Mouse (Mus musculus): ENCODE results near the gene Ceacam1.
"Not testable (repeated sequence)": the region's sequence is repeated elsewhere in the genome, so short reads cannot be mapped to it uniquely, and the experiment has no call there.

Gene Ceacam1

DNA sequence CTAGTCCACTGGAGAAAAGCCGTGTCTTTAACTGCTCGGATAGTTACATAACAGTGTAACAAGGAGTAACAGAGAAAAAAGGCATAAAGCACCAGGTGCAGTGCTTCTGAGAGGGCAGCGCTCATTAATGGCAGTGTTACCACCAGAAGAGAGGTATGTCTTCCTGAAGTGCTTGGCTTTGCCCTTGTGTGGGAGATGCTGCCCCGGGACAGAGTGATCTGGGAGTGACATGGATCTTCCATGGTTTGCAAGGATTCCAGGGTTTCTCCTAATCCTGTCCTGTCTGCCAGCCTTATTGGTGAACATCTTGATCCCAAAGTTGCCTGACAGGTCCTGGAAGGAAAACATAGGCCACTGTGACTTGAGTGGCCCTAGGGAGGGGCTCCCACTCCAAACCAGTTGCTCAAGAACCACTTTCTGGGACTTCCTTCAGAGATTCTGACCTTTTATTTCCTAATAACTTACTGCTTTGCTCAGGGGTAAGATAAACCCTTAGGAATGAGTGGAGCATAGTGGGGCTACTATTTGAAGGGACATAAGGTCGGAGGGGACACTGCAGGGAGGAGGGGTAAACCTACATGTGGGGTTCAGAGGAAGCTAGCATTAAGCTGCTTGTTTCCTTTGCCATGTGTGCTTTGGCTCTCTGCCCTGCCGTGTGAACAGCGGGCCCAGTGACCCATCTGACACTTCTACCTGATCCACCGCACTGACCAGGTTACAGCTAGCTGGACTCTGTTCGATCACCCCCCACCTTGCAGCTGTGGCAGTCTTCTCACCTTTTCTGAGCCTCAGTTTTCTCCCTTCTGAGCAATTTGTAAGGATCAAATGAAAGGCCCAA is 37.2 kb downstream of the Ceacam1 start:
- no peak for DNase-seq

DNA sequence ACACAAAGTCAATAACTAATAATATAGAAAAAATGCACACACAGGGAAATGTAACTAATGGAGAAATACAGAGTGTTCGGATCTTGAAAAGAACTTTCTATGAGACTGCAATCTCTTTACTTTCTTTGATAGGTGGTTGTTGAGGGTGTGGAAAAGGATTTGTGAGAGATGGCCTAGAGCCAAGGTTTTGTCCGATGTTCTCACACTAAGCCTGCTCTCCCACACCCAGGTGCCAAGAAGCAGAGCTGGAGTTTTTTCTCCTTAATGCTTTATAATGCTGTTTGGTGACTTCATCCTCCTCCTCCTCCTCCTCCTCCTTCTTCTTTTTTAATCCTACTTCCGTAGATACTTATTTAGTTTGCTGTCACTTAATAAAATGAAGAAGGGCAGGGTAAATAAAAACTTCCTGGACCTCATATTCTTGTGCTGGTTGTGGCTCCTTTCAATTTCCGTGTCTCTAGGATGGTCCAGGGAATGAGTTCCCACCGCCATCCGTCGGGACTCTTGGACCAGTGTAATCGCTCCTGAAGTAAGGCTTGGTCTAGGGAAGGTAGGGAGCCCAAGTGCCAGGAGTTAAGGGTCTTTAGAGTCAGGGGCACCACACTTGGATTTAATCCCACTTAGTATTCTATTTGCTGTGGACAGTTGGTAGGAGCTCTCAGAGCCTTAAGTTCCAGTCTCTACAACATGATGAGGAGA is 38.1 kb downstream of the Ceacam1 start:
- DNase-seq = no peak

DNA sequence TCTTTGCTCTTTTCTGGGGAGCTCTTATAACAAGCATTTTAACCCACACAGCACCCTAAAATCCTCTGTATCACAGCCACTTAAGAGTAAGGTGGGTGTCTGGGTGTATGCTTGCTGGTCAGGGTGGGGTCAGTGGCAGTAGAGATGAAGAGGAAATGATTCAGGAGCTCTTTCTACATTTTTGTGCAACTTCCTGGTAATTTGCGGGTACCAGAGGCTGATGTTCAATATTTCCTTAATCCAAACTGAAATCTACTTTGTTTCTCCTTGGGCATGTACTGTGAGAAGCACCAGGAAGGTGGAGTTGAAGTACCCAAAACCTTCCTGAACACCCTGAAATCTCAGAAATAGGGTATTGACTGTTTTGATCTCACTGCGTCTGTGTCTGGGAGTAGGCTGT is 40.7 kb downstream of the Ceacam1 start:
- DNase-seq = no peak

DNA sequence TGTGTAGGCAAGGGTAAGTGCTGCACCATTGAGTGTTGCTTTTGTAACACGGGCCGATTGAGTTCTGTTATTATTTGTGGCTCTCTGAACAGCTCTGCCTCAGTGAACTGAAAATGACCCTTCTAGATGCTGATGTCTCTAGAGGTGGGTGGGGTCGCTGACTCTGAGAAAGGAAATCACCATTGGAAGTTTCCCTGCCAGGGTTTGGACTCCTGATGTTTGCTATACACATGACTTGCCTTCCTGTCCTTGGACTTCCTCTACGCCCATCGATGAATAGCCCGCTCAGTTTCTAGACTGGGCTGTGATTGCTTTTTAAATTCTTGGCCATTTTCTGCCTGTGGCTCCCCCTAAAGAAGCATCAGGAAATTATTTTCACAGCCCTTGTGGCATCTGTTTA is 41.2 kb downstream of the Ceacam1 start:
- DNase-seq = peak in 1 of 2 experiments; percentile 19

DNA sequence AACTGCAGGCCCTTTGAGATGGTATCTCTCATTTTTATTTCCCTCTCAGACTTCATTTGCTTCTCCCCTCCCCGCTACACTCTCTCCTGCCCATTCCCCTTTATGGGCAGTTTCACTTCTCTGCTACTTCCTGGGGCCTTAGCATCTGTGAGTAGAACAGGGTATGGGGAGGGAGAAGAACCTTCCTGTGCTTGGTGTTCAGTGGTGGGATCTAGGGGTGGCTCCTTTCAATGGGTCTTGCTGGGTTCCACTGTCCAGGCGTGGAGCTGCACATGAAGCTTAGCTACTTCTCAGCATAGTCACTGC is 41.9 kb downstream of the Ceacam1 start:
- peak; percentile 48 to 56 for DNase-seq

DNA sequence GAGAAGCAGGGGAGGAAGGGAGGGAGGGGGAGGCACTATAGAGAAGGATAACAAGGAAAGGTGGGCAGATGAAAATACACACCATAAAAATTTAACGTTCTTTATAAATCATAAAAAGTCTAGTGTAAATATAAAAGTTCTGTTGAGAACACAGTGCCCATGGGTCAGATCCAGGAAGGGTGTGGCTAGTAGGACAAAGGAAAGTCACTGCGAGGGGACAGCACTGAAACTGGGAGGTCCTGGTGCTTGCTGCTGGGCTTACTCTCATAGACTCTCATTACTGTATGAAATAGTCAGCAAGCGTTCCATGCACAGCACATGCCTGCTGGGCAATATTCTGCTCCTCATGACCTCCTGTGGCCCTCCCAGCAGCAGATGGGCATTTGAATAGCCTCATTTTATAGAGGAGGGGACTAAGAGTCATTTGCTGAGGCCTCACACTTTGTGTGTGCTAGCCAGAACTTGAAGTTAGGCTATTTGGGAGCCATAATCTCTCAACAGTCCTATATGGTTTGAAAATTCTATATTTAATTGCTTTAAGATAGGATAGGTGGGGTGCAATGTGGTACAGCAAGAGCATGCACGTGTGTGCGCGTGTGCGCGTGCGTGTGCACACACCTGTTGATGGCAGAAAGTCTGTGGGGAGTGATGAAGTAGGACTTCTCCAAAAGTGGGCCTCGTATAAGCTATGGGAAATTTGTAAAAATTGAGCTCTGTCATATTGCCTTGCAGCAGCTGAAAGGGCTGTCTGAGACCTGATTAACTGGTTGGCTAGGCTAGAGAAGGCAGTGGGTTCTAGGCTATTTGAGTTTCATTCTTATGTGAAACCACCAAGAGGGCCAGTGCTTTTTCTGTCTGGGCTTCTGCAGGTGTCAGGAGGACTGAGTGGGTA is 42.5 kb downstream of the Ceacam1 start:
- peak in 1 of 2 experiments; percentile 32 for DNase-seq

DNA sequence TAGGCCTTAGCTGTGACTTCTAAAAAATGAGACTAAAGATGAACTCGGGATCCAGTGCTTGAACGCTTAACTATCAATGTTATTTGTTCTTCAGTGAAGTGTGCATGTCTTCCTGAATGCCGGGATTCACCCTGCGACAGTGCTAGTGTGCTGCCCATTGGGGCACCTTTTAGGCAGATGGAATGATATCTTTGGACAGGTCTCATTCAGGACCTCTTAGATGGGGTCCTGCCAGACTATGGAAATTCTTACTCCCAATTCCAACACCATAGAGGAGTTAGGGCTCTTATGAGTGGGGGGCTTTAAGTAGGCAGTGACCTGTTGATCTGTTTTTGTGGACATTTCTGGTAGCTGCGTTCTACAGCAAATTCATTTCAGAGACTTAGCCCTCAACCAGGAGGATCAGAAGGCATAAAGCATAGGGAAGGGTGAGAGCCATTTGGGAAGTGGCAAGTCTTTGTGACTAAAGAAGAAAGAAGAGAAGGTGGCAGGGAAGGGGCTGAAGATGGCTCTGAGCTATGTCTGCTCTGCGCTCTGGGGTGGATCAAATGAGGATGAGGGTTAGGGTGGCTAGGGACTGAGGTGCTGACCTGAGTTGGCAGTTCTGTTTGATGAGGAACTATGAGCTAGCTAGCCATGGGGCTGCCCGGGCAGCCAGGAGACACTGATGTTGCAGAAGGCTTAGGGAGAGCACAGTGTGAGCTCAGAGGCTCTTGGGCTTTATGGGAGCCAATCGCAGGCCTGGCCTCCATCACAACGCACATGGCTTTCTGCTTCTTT is 43.4 kb downstream of the Ceacam1 start:
- DNase-seq = no peak

DNA sequence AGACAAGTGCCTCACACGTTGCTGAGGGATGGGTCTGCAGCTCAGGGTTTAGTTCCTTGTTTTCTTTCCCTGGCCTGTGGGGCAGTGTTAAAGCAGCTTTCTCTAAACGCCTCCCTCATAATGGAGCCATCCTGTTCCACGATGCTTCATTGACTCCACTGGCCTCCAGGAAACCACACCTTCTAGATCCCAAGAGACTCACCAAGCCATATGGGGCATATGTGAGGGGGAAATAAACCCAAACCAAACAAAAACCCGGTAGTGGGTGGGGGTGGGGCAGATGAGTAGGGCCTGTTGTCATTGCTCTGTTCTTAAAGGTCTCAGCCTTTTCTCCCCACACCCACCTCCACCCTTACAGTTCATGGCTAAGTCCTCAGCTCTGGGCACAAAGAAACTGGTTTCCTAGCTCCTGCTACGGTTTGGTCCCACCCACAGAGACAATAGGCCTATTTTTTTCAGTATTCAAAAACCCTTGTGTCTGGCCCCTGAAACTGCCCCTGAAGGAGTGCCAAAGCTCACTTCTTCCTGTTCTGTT is 44.3 kb downstream of the Ceacam1 start:
- DNase-seq = peak; percentile 45

DNA sequence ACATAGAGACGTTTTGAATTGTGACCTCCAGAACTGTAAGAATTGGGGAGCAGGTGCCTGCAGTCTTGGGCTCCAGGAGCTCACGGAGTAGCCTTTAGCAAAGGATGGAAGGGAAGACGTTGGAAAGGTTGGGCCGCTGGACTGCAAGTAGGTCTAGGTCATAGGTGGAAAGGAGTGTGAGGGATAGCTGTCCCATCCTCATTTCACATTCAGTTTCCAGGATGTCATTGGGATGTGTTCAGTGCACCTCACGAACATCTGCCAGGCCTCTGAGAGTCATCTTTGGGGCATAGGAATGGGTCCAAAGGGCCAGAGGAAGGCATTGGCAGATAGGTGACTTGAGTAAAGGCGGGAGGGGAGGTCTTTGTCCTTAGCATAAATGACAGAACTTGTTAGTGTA is 45.0 kb downstream of the Ceacam1 start:
- DNase-seq = no peak

DNA sequence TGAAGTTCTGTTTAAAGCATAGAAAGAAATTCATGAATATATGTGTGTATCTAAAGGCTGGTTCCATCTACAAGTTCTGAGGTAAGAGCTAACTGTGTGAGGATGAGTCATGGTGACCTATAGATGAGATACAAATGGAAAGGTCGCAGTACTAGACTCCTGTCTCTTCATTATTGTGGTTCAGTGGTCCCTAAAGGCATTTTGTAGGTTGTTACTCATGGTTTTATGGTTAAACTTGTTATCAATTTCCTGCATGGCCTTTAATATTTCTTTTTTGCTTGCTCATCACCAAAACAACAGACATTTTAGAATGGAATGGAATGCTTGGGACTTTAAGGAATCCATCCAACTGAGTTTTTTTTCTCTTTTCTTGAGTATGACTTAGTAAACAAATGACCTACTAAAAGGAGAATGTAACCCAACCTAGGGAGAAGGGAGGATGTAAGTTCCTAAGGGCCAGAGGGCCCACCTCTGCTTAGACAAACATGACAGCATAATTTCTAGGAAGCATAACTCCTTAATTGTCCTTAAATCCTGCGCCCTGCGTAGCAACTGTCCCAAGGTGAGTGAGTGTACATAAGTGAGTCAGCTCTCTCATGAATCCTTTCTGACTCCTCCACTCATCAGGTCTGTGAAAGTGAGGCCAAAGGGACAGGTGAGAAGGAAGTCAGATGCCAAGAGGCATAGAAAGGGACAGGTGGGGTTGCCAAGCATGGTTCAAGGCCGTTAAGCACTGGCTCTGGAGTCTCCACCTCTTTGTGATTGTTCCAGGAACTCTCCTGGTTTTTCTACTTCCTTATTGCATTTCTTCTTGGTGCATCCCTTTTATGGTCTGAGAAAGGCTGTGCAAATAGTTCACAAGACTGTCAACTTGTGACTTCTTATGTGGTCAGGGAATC is 47.3 kb downstream of the Ceacam1 start:
- DNase-seq = no peak

DNA sequence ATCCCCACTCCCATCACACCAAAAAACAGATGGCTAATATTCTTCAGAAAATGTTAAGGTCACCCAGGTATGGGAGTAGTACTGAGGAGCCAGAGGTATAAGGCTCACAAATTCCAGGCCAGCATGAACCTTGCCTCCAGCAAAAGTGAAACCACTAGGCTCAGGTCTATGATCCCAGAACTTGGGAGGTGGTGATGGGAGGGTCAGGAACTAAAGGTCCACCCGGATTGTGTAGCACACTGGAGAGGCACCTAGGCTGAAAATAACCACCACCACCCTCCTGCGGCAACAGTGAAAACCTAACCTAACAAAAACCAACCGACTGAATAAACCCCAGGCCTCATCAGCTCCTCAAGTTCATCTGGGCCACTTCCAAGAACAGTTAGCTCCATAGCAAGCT is 49.1 kb downstream of the Ceacam1 start:
- no peak for DNase-seq

DNA sequence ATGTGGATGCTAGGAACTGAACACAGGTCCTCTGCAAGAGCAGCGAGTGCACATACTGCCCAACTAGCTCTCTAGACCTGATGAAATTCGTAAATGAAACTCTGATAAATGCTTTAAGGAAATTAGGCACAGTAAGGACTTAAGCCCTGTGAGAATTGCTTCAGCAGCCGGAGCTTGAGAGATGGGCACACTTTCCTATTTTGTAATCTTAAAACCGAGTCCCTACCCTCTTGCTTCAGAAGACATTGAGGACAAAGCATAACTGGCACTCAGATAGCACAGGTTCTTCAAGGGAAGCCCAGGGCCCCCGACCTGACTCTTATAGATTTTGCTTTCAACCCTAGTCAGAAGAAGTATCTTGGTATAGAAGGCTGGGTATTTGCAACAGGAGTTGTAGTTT is 50.3 kb downstream of the Ceacam1 start:
- DNase-seq = no peak

DNA sequence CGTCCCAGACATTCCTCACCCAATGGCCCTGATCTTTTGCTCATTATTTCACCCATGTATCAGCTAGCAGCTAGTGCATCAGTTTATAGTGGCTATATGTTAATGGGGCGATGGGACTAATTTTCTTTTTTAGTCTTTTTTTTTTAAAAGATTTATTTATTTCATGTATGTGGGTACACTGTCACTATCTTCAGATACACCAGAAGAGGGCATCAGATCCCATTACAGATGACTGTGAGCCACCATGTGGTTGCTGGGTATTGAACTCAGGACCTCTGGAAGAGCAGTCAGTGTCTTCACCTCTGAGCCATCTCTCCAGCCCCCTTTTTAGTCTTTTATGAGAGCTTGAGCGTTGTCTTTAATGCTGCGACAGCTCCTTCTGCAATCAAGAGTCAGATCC is 51.0 kb downstream of the Ceacam1 start:
- not testable (repeated sequence) for DNase-seq

DNA sequence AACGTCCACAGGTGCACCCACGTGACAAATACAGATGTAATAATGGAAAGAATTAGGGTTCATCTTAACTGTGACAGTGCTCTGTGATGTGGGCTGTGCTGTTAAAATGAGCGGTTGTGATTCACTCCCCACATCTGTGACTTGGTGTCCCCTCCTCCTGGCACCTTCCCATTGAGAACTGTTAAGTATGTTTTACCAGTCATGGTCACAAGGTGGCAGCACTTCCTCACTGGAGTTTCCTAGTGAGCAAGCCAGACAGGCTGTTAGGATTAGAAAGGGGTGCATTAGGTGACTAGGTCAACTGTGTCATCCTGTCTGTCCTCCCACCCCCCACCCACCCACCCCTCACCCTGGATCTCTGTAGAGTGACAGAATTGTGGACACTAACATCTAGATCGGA is 53.0 kb downstream of the Ceacam1 start:
- peak; percentile 91 to 93 for DNase-seq

DNA sequence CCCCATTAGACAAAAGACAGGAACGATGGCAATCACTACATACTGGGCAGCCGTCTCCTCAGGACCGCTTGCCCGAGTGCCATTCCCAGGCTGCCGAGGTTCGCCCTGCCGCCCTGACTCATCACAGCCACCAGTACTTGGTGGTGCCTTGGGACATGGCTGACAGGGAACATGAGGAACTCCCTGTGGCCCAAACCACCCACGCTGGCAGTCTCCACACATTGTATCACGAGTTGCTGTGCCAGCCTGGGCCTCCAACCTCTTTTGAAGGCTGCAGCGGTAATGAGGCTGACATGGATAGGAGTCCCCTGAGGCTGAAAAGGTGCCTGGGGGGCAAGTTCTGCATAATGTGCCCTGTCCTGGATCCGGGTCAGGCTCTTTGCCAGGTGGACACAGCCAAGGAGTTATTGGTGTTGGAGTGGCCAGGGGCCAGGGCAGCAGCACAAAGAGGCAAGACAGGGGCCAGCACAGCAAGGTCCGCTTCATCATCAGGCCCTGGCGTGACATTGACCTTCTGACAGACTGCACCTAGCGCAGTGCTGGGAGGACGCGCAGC is 55.0 kb downstream of the Ceacam1 start:
- DNase-seq = no peak

DNA sequence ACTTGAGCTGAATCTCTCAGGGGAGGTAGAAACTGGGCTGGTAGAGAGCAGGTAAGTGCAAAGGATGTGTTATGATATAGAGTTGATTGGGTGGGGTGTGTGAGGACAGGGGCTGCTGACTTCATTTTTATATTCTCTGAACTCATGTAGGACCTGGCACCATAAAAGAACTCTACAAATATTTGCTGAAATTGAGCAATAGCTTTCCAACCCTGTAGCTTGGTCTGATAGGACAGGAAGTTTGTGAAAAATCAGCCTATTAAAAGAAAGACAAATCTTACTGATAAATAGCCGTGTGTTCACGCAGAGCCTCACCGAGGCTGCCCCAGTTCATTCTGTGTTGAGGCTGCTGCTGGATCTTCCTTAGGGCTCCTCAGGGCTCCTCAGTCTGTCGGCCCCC is 57.5 kb downstream of the Ceacam1 start:
- no peak for DNase-seq

DNA sequence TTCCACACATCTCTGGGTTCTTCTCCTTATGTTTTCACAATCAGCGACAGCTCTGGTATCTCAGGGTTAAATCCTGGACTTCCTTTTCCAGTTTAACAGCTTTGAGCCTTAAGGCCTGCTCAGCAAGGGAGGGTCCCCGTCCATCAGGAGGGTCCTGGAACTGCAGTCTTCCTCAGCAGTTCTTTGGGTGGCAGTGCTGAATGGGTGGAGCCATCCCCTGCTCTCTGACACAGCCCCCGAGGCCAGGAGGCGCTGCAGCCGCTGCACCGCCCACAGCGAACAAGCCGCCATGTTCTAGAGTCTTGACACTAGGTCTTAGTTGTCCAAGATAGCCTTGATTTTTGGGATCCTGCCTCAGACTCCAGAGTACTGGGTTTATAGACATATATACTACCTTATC is 57.9 kb downstream of the Ceacam1 start:
- DNase-seq = no peak

DNA sequence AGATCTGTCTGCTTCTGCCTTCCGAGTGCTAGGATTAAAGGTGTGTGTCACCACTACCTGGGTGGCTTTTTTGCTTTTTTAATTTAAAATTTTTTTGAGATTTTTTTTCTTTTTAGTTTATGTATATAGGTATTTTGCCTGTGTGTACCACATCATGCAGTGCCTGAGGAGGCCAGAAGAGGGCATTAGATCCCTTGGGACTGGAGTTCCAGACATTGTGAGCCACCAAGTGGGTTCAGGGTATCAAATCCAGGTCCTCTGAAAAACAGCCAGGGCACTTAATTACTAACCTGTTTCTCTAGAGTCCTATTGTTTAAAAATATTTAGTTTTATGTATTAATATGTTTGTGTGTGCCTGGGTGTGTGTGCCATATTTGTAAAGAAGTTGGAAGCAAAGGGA is 59.8 kb downstream of the Ceacam1 start:
- peak; percentile 74 to 77 for DNase-seq

DNA sequence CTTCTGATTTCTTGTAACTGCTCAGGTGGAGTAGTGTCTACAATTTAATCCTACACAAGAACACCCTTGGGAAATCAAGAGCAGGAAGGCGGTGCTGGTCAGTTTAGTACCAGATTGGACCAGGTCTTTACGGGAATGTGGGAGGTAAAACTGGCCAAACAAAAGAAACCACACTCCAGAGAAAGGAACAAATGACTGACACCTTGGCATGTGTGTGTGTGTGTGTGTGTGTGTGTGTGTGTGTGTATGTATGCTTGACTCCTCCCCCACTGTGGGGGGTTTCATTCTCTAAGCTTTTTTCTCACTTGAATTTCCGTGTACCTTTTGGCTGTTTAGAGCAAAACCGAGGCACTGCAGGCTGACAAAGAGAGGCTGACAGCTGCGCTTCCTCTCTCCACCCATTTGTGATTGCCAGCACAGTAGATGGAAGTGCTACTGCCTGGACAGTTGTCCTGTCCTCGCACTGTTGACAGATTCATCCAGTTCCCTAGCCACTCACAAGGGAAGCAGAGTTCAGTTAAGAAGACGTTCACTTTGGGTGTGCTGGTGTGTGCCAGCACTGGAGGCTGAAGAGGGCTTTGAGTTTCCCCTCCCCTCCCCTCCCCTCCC is 64.5 kb downstream of the Ceacam1 start, which contains the start of gene Cxcl17:
TSS of gene Cxcl17 (minus strand) at position 54 of the 609 bp plus-strand sequence.
- DNase-seq = no peak

DNA sequence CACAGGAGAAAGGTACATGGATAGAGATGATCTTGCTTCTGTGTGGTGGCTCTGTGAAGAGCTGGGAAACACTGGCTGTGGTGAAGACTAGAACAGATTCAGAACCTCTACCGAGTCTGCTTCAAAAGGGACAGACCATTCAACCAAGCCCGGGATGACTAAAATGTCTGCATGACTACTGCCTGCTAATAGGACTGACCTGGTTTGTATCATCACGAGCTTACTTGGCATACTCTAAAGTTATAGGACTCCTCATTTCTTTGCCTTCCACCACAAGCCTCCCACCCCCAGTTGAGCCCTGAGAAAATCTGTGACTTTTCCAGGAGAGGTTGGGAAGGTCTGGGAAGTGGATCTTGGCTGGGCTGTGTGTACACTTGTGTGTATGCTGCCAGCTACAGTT is 65.5 kb downstream of the Ceacam1 start:
- DNase-seq = no peak

Measured in B cell, adult 2 months (primary cell).